Mouse (Mus musculus) activated CD4-positive, CD25-positive, alpha-beta regulatory T cell (primary cell): ENCODE data around the gene Gm20517. TPM values are rescaled to one million over a fixed set of nuclear protein-coding genes. Genes with fewer than 3 reads are reported as not detected.

Experiments
- polyA plus RNA-seq, 2 experiments: library from polyadenylated mRNA; unstranded; fragments of 100-300 nt; shearing (Covaris generic); gene quantifications; one replicate each; pipeline ENCODE4 v1.2.1; 2017

Gm20517 gene
- polyA plus RNA-seq = 1 to 10 TPM; 1.7 to 2.2 TPM

DNA sequence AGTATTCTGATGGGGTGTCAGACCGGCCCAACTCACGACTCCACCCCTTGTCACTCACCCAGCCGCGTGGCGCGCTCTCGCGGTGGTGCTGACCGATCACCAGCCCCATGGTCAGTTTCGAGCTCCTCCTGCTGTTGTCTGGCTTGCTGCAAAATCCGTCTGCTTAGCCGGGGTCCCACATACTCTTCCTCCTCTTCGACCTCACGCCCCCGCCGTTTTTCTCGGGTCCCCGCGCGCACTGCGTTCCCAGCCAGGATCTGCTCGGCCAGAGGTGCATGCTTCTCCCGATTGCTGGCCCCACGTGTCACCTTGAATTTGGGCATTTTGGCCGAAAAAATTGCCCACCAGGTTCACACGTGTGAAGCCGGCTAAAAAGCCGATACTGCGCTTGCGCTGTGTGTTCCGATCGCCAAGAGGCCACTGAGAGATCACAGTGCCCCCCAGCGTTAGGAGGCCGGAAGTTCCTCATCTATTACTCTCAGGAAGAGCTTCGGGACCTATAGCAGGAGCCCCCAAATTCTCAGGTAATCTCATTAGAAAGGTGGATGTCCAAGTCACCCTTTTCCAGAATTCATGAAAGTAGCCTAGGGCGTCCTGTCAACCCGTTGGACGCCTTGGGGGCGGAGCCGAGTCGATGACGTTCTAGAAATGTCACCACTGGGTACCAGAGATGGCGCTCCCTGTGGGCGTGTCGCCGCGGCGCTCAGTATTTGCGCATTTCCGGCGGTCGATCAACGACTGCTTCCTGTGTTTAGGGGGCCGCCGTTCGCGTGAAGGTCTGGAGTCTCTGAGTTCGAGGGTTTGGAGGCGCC is at the start of gene Gm20517, which contains the start of the genes Bysl and Med20:
Gene Gm20517 (plus strand): TSS at position 741 of the 812 bp plus-strand sequence.
Gene Bysl (minus strand): TSS at position 644 of the 812 bp plus-strand sequence.
Gene Med20 (plus strand): TSS at position 734 of the 812 bp plus-strand sequence.

DNA sequence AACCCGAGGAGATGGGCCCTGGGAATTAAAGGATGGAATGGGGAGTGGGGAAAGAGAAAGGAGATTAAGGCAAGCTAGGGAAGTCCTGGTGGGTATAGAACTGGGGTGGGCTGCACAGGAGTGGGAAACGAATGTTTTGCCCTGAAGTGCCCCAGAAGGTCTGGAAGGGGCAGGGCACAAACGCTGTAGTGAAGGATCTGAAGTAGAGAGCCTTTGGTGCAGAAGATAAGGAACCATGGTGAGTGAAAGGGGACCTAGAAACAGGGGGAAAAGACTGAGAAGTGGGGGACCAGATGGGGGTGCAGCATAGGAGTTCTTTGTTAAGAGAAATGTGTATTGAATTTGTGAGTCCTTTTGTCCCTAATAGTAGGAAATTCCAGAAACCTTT is 19.3 kb downstream of the Gm20517 start, which contains the start of gene Usp49:
Gene Usp49 (plus strand): TSS at position 13 of the 388 bp plus-strand sequence.

DNA sequence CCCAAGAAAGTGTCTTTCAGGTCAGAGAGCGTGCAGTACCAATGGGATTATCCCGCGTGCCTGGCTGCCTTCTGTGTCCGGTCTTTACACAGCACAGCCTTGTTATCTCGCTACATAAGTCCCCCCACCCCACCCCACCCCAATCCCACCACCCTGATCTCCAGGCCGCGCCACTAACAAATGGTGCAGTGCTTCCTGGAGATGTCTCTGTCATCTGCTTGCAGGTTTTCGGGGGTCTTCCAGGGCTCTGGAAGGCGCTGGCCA is 76.9 kb downstream of the Gm20517 start, which contains the start of gene Tomm6:
Gene Tomm6 (minus strand): TSS at position 43 of the 264 bp plus-strand sequence.

DNA sequence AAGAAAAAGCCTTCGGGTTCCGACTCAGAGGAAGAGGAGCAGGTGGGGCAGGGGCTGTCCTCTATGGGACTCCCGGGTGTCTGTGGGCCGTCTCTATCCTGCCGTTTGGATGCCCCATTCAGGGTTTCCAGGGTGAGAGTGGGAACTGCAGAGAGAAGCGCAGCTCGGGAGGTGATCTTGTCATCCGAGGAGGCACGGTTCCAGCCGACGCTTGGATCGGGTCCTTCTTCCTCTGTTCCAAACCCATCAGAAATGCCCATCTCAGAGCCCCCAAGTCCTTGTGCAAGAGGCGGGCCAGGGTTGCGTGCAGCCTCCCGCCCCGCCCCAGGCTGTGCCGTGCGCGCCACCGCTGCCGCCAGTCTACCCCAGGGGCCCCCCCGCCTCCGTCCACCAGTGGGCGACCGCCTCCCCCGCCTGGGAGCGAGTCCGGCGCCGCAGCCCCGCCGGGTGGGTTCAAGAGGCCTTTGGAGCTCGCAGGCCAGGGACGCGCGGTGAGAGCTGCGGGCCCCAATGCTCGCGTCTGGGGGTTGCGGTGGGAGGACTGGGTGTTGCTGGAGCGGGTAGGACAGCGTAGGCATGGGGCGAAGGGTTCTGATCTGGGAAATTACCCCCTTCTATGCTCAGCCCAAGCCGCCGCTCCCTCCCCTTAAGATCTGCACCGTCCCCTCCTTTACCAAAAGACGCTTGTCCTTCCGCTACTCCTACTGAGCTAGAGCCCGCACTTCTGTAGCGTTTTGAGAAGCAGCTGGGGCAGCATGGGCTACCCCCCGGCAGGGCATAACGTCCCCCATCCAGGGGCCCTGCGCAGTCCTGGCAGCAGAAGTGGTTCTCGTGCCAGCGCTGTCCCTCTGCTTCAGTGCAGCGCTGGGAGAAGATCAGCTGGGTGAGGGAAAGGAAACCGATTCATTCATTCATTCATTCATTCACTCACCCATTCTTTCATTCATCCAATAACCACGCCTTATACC is 77.5 kb downstream of the Gm20517 start, which contains the start of gene Frs3:
Gene Frs3 (plus strand): TSS at position 423 of the 968 bp plus-strand sequence.

DNA sequence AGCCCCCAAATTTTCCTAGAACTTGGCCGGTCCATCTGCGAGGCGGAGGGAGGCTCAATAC is 82.9 kb downstream of the Gm20517 start, which contains the start of gene Gm21981:
Gene Gm21981 (minus strand): TSS at position 14 of the 61 bp plus-strand sequence.

DNA sequence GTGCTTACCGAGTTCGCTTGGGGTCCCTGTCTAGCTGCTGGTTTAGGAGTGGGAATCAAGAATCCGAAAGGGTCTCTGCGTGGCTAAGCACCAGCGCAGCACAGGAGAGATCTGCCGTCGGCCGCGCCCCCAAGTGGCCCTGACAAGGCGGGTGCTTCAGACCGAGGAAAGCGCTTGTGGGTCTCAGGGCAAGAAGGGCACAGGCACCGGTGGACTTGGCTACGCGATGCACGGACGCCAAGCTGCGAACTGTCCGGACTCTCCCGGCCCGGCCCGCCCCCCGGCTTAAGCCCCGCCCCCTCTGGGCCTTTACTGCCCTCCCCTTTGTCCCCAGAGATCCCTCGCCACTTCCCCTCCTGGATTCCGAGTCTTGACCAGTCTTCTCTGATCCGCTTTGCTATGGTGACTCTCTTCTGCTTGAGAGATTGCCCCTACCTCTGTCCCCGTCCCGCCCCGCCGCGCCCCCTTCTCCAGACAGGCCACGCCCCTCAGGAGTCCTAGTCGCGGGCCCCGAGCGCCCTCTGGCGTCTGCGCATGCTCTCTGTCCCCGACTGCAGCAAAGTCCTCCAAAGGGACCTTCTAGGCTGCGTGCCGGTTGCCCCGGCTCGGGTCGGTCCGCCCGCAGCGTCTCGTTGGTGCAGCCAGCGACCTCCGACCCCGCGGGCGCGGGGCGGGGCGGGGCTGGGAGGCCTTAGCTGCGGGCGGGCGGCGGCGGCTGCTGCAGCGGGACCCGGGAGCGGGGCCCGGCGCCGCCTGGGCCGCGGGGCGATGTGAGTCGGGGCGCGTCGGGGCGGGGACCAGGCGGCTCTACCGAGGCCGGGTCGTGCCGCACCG is 83.3 kb downstream of the Gm20517 start, which contains the start of gene Prickle4:
Gene Prickle4 (minus strand): TSS at position 234 of the 834 bp plus-strand sequence.

DNA sequence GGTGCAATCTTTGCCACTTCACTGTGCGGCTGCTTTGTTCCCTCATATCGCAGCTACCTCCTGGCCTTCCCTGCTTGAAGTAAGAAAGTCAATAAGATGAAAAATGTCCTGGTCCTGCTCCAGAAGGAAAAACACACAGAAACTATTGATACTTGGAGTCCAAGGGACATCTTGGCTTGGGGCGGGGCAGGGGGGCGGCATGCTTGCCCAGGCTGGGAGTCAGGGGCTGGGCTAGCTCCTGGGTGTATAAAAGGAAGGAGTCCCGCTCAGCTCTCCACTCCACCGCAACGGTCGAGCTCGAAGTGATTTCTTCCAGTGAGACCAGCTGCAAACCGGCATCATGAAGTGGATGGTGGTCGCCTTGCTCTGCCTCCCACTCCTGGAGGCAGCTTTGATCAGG is 115.2 kb downstream of the Gm20517 start, which contains the start of gene Pgc:
Gene Pgc (plus strand): TSS at position 277 of the 400 bp plus-strand sequence.

Other genes with a start within 250 kb of the Gm20517 start
- gene Mrps10, start 242.7 kb upstream of the Gm20517 start, polyA plus RNA-seq = 10 to 100 TPM; 34.3 to 54.0 TPM
- gene Guca1b, start 226.2 kb upstream of the Gm20517 start, polyA plus RNA-seq = 1 to 10 TPM in 1 of 2 experiments, under 1 TPM in 1; 0.85 to 1.1 TPM
- gene Guca1a, start 211.0 kb upstream of the Gm20517 start, polyA plus RNA-seq = not detected
- gene AI661453, start 175.0 kb upstream of the Gm20517 start, polyA plus RNA-seq = not detected
- under 1 TPM in 1 of 2 experiments, not detected in 1; 0.36 TPM for gene 1700001C19Rik, start 174.2 kb upstream of the Gm20517 start, polyA plus RNA-seq
- gene Taf8, start 109.3 kb upstream of the Gm20517 start, polyA plus RNA-seq = 10 to 100 TPM; 47.3 to 53.6 TPM
- 100 to 1,000 TPM; 323 to 337 TPM for gene Ccnd3, start 106.5 kb upstream of the Gm20517 start, polyA plus RNA-seq
- gene Bysl, start 97 bp upstream of the Gm20517 start, polyA plus RNA-seq = 10 to 100 TPM; 11.5 to 15.4 TPM
- 10 to 100 TPM; 27.6 to 37.3 TPM for gene Med20, start within 50 bp of the Gm20517 start, polyA plus RNA-seq
- 1 to 10 TPM; 2.7 to 3.4 TPM for gene Usp49, start 19.1 kb downstream of the Gm20517 start, polyA plus RNA-seq
- gene Tomm6, start 76.8 kb downstream of the Gm20517 start, polyA plus RNA-seq = 100 to 1,000 TPM; 256 to 265 TPM
- 1 to 10 TPM in 1 of 2 experiments, under 1 TPM in 1; 0.67 to 2.3 TPM for gene Frs3, start 77.4 kb downstream of the Gm20517 start, polyA plus RNA-seq
- under 1 TPM; 0.13 to 0.15 TPM for gene Gm21981, start 82.9 kb downstream of the Gm20517 start, polyA plus RNA-seq
- gene Prickle4, start 83.1 kb downstream of the Gm20517 start, polyA plus RNA-seq = not detected
- not detected for gene Pgc, start 115.3 kb downstream of the Gm20517 start, polyA plus RNA-seq
- 10 to 100 TPM; 26.7 to 44.4 TPM for gene Tfeb, start 125.4 kb downstream of the Gm20517 start, polyA plus RNA-seq
- under 1 TPM in 1 of 2 experiments, not detected in 1; 0.29 TPM for gene Mdfi, start 223.1 kb downstream of the Gm20517 start, polyA plus RNA-seq